Mouse (Mus musculus): ENCODE measurements at regions not wholly inside any gene's neighbourhood (a gene's known extent, or its start where the extent isn't known, plus 50 kb on each side); places are given as distances from the start of the nearest gene placed in this dataset.
"Not testable (repeated sequence)": the region's sequence is repeated elsewhere in the genome, so short reads cannot be mapped to it uniquely, and the experiment has no call there.

GRCm38 (mm10) chr11:111945806-111946205 lies 836.2 kb upstream of the Sox9 start:
- no peak for DNase-seq (ENCODE audit: extremely low spot score, low spot score)

GRCm38 (mm10) chr11:111947671-111948070 lies 834.4 kb upstream of the Sox9 start:
- DNase-seq (ENCODE audit: extremely low spot score, low spot score) = no peak

GRCm38 (mm10) chr11:111953421-111953820 lies 828.6 kb upstream of the Sox9 start:
- DNase-seq (ENCODE audit: extremely low spot score, low spot score) = no peak

GRCm38 (mm10) chr11:111957721-111958287 lies 824.2 kb upstream of the Sox9 start:
- no peak for DNase-seq (ENCODE audit: extremely low spot score, low spot score)

- DNase-seq (ENCODE audit: extremely low spot score, low spot score) = no peak
These were observed 820.8 kb upstream of the Sox9 start for GRCm38 (mm10) chr11:111961047-111961837.

- no peak for DNase-seq (ENCODE audit: extremely low spot score, low spot score)
These were observed 820.2 kb upstream of the Sox9 start for GRCm38 (mm10) chr11:111961846-111962245.

- no peak for DNase-seq (ENCODE audit: extremely low spot score, low spot score)
These were observed 818.0 kb upstream of the Sox9 start for GRCm38 (mm10) chr11:111964066-111964465.

- DNase-seq (ENCODE audit: extremely low spot score, low spot score) = no peak
These were observed 815.6 kb upstream of the Sox9 start for GRCm38 (mm10) chr11:111966401-111966800.

- DNase-seq (ENCODE audit: extremely low spot score, low spot score) = no peak
These were observed 811.0 kb upstream of the Sox9 start for GRCm38 (mm10) chr11:111971001-111971400.

- DNase-seq (ENCODE audit: extremely low spot score, low spot score) = no peak
These were observed 803.4 kb upstream of the Sox9 start for GRCm38 (mm10) chr11:111978667-111979066.

- no peak for DNase-seq (ENCODE audit: extremely low spot score, low spot score)
These were observed 785.6 kb upstream of the Sox9 start for GRCm38 (mm10) chr11:111996395-111996794.

GRCm38 (mm10) chr11:112010848-112011247 lies 771.2 kb upstream of the Sox9 start:
- DNase-seq (ENCODE audit: extremely low spot score, low spot score) = not testable (repeated sequence)

- no peak for DNase-seq (ENCODE audit: extremely low spot score, low spot score)
These were observed 764.1 kb upstream of the Sox9 start for GRCm38 (mm10) chr11:112017906-112018305.

- DNase-seq (ENCODE audit: extremely low spot score, low spot score) = no peak
These were observed 754.0 kb upstream of the Sox9 start for GRCm38 (mm10) chr11:112028031-112028430.

GRCm38 (mm10) chr11:112038741-112039140 lies 743.3 kb upstream of the Sox9 start:
- no peak for DNase-seq (ENCODE audit: extremely low spot score, low spot score)

- no peak for DNase-seq (ENCODE audit: extremely low spot score, low spot score)
These were observed 737.6 kb upstream of the Sox9 start for GRCm38 (mm10) chr11:112044455-112044854.

- no peak for DNase-seq (ENCODE audit: extremely low spot score, low spot score)
These were observed 736.7 kb upstream of the Sox9 start for GRCm38 (mm10) chr11:112045353-112045752.

GRCm38 (mm10) chr11:112050362-112050761 lies 731.7 kb upstream of the Sox9 start:
- no peak for DNase-seq (ENCODE audit: extremely low spot score, low spot score)

GRCm38 (mm10) chr11:112055591-112055990 lies 726.4 kb upstream of the Sox9 start:
- no peak for DNase-seq (ENCODE audit: extremely low spot score, low spot score)

- no peak for DNase-seq (ENCODE audit: extremely low spot score, low spot score)
These were observed 714.8 kb upstream of the Sox9 start for GRCm38 (mm10) chr11:112067176-112067575.

- no peak for DNase-seq (ENCODE audit: extremely low spot score, low spot score)
These were observed 713.2 kb upstream of the Sox9 start for GRCm38 (mm10) chr11:112068821-112069220.

- DNase-seq (ENCODE audit: extremely low spot score, low spot score) = no peak
These were observed 710.5 kb upstream of the Sox9 start for GRCm38 (mm10) chr11:112071571-112071970.

GRCm38 (mm10) chr11:112081386-112081785 lies 700.6 kb upstream of the Sox9 start:
- DNase-seq (ENCODE audit: extremely low spot score, low spot score) = no peak
